Mouse (Mus musculus): ENCODE results near the gene Oxct2b.

GRCm38 (mm10) chr4:123127051-123127450 lies 11.0 kb downstream of the Oxct2b start:
- TF ChIP-seq CTCF (IDR thresholded peaks at IDR 0.05; ENCODE audit: extremely low read depth, insufficient read depth, low read length) (no peak), POLR2A (IDR thresholded peaks at IDR 0.05; ENCODE audit: extremely low read depth, insufficient read depth, low read length) (no peak)

Data from cortical plate, adult 2 months (tissue).